In genomic region chr12:51967915-51968595, GRCm38 (mm10) we compare ENCODE assay signal across 31 mouse cellular contexts. TPM values are rescaled to one million over a fixed set of nuclear protein-coding genes. Genes with fewer than 3 reads are reported as not detected.
A peak's percentile ranks its signal among the peaks of the same experiment; 100 is the strongest.
DNase-seq lines count a peak whose midpoint lies in the region; ATAC-seq and TF ChIP-seq lines count a peak whose summit lies in the region.
"Had no signal": no experiment of that assay in that cellular context is flagged by ENCODE, and none has a peak within 500 bp of the region (broad histone marks: within the 10 kb centered on the region; RNA-seq: fewer than 3 reads in every experiment).

No protein-coding gene starts in this region.

- TF ChIP-seq CTCF in lung, postnatal 0 days (IDR thresholded peaks at IDR 0.05): no peak

- H3K4me1 ChIP-seq in lung, postnatal 0 days (ENCODE audit: insufficient read depth, low read depth, low read length): no peaks in the 10 kb centered on the region
- peaks cover 13% of the 10 kb centered on the region for H3K4me1 ChIP-seq in kidney, embryonic 15.5 days
- H3K4me1 ChIP-seq: neural tube, embryonic 12.5 days had no signal

- 70% methylated on average over 9 of the region's 9 CpGs for WGBS in lung, postnatal 0 days
- 83% methylated on average over 9 of the region's 9 CpGs for WGBS in kidney, embryonic 15.5 days

- ATAC-seq in lung, postnatal 0 days: no peak
- peak; percentile 2 to 18; a peak in 1 of 4 replicates for ATAC-seq in hematopoietic stem cell, adult 5-6 weeks (replicated peaks in 1 of 2; ENCODE audit: insufficient read depth in 1 of 2, low FRiP score in 2 of 2, low TSS enrichment in 1 of 2, low read depth in 1 of 2, poor library complexity in 2 of 2, severe bottlenecking in 2 of 2)
- ATAC-seq in monocyte, adult 5-6 weeks (replicated peaks; ENCODE audit: insufficient number of reproducible peaks, low FRiP score, low TSS enrichment, poor library complexity, severe bottlenecking): peak; percentile 46; the same call in 1 of the 2 replicates
- ATAC-seq in kidney, embryonic 15.5 days (replicated peaks; ENCODE audit: low FRiP score): no peak
- ATAC-seq: forebrain, embryonic 16.5 days; hindbrain, postnatal 0 days; intestine, embryonic 16.5 days had no signal

- no peak overlapping the region for H3K27ac ChIP-seq in lung, postnatal 0 days (ENCODE audit: low read length)
- H3K27ac ChIP-seq in kidney, embryonic 15.5 days: no peak overlapping the region
- H3K27ac ChIP-seq: hindbrain, embryonic 10.5 days; hindbrain, postnatal 0 days; limb, embryonic 13.5 days; neural tube, embryonic 12.5 days had no signal

- DNase-seq in heart, adult 11 months: peak; percentile 65
- no peak for DNase-seq in heart, postnatal 14 days
- DNase-seq in lung, postnatal 0 days (ENCODE audit: low spot score): peak; percentile 20
- DNase-seq in lung, postnatal 10 days: no peak
- no peak for DNase-seq in yolk sac, embryonic 10.5 days (ENCODE audit: low spot score)
- DNase-seq: adrenal gland, adult 8-10 months; cerebellum, adult 11-12 months; cerebellum, postnatal 10 days; gastrocnemius, postnatal 14 days; kidney, postnatal 36 days; lung, adult 2 months; midbrain, embryonic 14.5 days; right cerebral cortex, postnatal 14 days; spleen, adult 18-20 months had no signal

- no peaks in the 10 kb centered on the region for H3K36me3 ChIP-seq in lung, postnatal 0 days (ENCODE audit: insufficient read depth, low read length)
- H3K36me3 ChIP-seq in kidney, embryonic 15.5 days: no peaks in the 10 kb centered on the region
- H3K36me3 ChIP-seq: hindbrain, embryonic 10.5 days; limb, embryonic 13.5 days; neural tube, embryonic 12.5 days had no signal

- TF ChIP-seq EP300 in lung, postnatal 0 days (IDR thresholded peaks at IDR 0.05): no peak

- no peak overlapping the region for H3K4me2 ChIP-seq in lung, postnatal 0 days (replicated peaks; ENCODE audit: low read depth, low read length)
- H3K4me2 ChIP-seq in kidney, embryonic 15.5 days: no peak overlapping the region
- H3K4me2 ChIP-seq: limb, embryonic 13.5 days; neural tube, embryonic 12.5 days had no signal

- no peaks in the 10 kb centered on the region for H3K9me3 ChIP-seq in lung, postnatal 0 days (ENCODE audit: low read length)
- H3K9me3 ChIP-seq in kidney, embryonic 15.5 days (replicated peaks): no peaks in the 10 kb centered on the region
- H3K9me3 ChIP-seq: limb, embryonic 13.5 days; neural tube, embryonic 12.5 days had no signal

- intact Hi-C loops in heart, postnatal 14 days (cut with DNase I): no loop called here

- no peak overlapping the region for H3K4me3 ChIP-seq in lung, postnatal 0 days (ENCODE audit: low read depth, low read length)
- H3K4me3 ChIP-seq in kidney, embryonic 15.5 days (replicated peaks): no peak overlapping the region
- H3K4me3 ChIP-seq: hindbrain, embryonic 10.5 days; limb, embryonic 13.5 days; neural tube, embryonic 12.5 days had no signal

- no peak overlapping the region for H3K9ac ChIP-seq in lung, postnatal 0 days (replicated peaks; ENCODE audit: low read depth)
- no peak overlapping the region for H3K9ac ChIP-seq in kidney, embryonic 15.5 days
- H3K9ac ChIP-seq: limb, embryonic 13.5 days; neural tube, embryonic 12.5 days had no signal

- no peaks in the 10 kb centered on the region for H3K27me3 ChIP-seq in lung, postnatal 0 days (replicated peaks; ENCODE audit: insufficient read depth, low read length)
- H3K27me3 ChIP-seq in kidney, embryonic 15.5 days: no peaks in the 10 kb centered on the region
- H3K27me3 ChIP-seq: limb, embryonic 13.5 days; neural tube, embryonic 12.5 days had no signal

RNA-seq across cellular contexts. Expression of gene Heatr5a, which starts 3.1 kb away (rescaled TPM):
- total RNA-seq in heart, postnatal 14 days (2021): 10 to 100 TPM; 18.0 to 19.8 TPM
- 5.0 and 5.4 TPM in 2 replicates for polyA plus RNA-seq in lung, postnatal 0 days (2015; fragmentation: Nextera tagmentation; extraction: Ambion mirVana)
- total RNA-seq in hematopoietic stem cell, adult 5-6 weeks (2017): 58.0 and 58.6 TPM in 2 replicates
- 26.5 to 35.9 TPM (median 28.2 TPM) in 3 replicates for total RNA-seq in monocyte, adult 5-6 weeks (2017)
- polyA plus RNA-seq in kidney, embryonic 15.5 days (2015; fragmentation: Nextera tagmentation; extraction: Ambion mirVana): 9.6 and 11.0 TPM in 2 replicates

RNA-seq across cellular contexts. Expression of gene Dtd2, which starts 38.2 kb away (rescaled TPM):
- 1 to 10 TPM; 5.0 TPM for total RNA-seq in heart, postnatal 14 days (2021)
- 18.2 and 20.1 TPM in 2 replicates for polyA plus RNA-seq in lung, postnatal 0 days (2015; fragmentation: Nextera tagmentation; extraction: Ambion mirVana)
- 9.0 and 20.8 TPM in 2 replicates for total RNA-seq in hematopoietic stem cell, adult 5-6 weeks (2017)
- total RNA-seq in monocyte, adult 5-6 weeks (2017): 4.8 to 9.4 TPM (median 8.9 TPM) in 3 replicates
- polyA plus RNA-seq in kidney, embryonic 15.5 days (2015; fragmentation: Nextera tagmentation; extraction: Ambion mirVana): 25.6 and 27.8 TPM in 2 replicates

RNA-seq across cellular contexts. Expression of gene Gpr33, which starts 59.8 kb away (rescaled TPM):
- total RNA-seq in heart, postnatal 14 days (2021): not detected
- not detected in 2 replicates for polyA plus RNA-seq in lung, postnatal 0 days (2015; fragmentation: Nextera tagmentation; extraction: Ambion mirVana)
- not detected in 2 replicates for total RNA-seq in hematopoietic stem cell, adult 5-6 weeks (2017)
- not detected in 3 replicates for total RNA-seq in monocyte, adult 5-6 weeks (2017)
- polyA plus RNA-seq in kidney, embryonic 15.5 days (2015; fragmentation: Nextera tagmentation; extraction: Ambion mirVana): not detected in 2 replicates
- total RNA-seq: adrenal gland, adult 8-10 months; ES-E14; gastrocnemius, postnatal 14 days; heart, adult 8-10 months; hindbrain, postnatal 0 days; layer of hippocampus, adult 8-10 months; left cerebral cortex, postnatal 14 days; megakaryocyte-erythroid progenitor cell, adult 5-6 weeks had no signal
- polyA plus RNA-seq: embryonic facial prominence, embryonic 14.5 days; forebrain, embryonic 16.5 days; heart, embryonic 16.5 days; hindbrain, embryonic 10.5 days; hindbrain, postnatal 0 days; intestine, embryonic 16.5 days; kidney, embryonic 14.5 days; limb, embryonic 13.5 days; midbrain, embryonic 14.5 days; neural tube, embryonic 12.5 days had no signal

Comparison
In these comparisons a context has a peak if more than half of its experiments do, and no peak if none do; other contexts are left out.
1. DNase-seq: peak in heart, adult 11 months (single experiment) and lung, postnatal 0 days (single experiment); none in heart, postnatal 14 days (0 of 2), lung, postnatal 10 days (single experiment) and yolk sac, embryonic 10.5 days (single experiment).
2. ATAC-seq: peak in hematopoietic stem cell, adult 5-6 weeks (2 of 2) and monocyte, adult 5-6 weeks (single experiment); none in lung, postnatal 0 days (single experiment) and kidney, embryonic 15.5 days (single experiment).